Mouse (Mus musculus) liver, adult (tissue): Measurements from ENCODE around the gene Arih2.

Source experiments
- GATA4 ChIP-seq: IDR thresholded peaks from 2 replicates; pipeline ENCODE4 v1.6.1; 2014; ENCODE audit warnings: mild to moderate bottlenecking, low read length; ENCODE audit not compliant: insufficient replicate concordance

Gene Arih2

DNA sequence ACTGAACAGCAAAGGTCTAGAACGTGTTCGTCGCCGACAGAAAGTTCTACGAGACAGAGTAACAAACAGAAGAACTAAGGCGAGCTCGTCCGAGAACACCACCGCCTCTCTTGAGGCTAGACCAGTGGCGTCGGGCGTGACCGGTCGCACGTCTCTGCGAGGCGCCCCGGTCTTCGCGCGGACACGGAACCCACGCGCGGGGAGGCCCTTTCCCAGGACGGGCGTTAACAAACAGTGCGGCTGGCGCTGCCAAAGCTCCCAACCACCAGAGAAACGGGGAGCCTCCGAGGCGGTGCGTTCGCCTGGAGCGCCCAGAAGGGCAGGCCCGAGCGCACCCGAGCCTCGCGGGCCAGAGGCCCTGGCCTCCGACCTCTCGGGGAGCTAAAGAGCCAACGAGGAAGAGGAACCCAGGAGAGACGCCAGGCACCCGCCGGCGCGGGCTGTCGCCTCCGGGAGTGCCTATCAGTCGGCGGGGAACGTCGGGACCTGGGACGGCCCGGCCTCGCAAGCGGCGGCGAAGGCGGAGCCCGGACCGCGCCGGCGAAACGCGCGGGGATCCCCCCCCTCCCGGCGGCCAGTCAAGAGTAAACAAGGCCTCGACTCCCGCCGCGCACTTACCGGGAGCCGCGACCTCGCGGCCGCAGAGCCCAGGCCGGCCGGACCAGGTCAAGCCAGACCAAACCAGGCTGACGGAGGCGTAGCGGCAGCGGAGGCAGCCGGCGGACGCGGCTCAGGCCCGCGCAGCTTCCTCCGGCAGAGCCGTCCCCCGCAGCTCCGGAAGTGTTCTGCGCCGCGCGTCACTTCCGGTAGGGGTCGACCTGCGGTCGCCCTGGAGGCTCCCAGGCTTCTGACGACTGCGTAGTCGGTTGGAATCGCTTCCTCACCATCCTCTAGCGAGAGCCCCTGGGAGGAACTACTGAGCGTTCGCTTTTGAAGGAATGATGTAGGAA is at the start of gene Arih2:
TSS of gene Arih2 (minus strand) at position 776 of the 950 bp plus-strand sequence.
- TF ChIP-seq GATA4, result peak; percentile 31; the same call in 1 of the 2 replicates

GRCm38 (mm10) chr9:108694533-108694932 is 45.3 kb upstream of the Arih2 start:
- no peak for TF ChIP-seq GATA4

GRCm38 (mm10) chr9:108693946-108694345 is 44.8 kb upstream of the Arih2 start:
- no peak for TF ChIP-seq GATA4

DNA sequence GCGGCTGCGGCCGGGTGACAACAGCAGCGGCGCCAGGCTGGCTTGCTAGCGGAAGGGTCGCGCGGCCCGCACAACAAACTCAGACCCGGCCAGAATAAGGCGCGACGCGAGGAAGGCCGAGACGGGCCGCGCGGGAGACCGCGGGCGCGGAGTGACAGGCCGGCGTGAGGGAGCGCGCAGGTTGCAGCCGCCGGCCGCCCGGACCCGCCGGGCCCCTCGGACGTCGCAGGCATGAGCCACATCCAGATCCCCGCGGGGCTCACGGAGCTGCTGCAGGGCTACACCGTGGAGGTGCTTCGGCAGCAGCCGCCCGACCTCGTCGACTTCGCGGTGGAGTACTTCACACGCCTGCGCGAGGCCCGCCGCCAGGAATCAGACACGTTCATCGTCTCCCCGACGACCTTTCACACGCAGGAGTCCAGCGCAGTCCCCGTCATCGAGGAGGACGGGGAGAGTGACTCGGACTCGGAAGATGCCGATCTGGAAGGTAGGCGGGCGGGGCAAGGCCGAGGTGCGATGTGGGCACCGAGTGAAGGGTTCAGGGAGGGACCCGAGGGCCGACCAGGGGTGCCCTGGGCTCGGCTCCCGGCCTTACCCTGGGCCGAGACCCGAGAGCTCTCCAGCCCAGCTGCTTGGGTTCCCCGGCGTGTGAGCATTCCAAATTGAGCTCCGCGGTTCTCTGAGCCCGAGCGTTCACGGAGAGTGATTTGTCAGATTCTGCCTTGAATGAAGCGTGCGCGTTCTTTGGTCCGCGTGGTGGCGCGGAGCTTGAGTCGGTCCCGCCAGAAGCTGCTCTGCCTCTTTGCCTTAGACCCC is 43.2 kb upstream of the Arih2 start:
- TF ChIP-seq GATA4, result no peak

GRCm38 (mm10) chr9:108691846-108692225 is 42.6 kb upstream of the Arih2 start:
- TF ChIP-seq GATA4, result no peak

- no peak for TF ChIP-seq GATA4
Measured at GRCm38 (mm10) chr9:108691371-108691770, 42.2 kb upstream of the Arih2 start.

GRCm38 (mm10) chr9:108690914-108691313 is 41.7 kb upstream of the Arih2 start:
- TF ChIP-seq GATA4, result no peak

DNA sequence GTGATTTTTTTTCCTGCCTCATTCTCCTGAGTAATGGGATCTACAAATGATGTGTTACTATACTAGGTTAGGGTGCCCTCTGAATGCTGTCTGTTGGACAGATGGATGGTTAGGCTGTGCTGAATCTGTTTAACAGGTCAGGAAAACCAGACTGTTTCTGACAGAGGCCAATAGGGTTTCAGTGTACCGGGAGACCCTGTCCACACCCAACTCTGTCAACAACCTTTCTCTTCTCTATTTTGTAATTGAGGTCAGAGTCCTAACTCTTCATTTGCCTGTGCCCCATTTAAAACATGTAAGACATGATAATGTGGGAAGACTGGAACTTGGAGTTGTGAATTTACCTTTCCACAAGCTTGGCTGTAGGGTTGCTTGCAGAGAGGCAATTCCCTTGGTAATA is 40.8 kb upstream of the Arih2 start:
- TF ChIP-seq GATA4, result no peak

DNA sequence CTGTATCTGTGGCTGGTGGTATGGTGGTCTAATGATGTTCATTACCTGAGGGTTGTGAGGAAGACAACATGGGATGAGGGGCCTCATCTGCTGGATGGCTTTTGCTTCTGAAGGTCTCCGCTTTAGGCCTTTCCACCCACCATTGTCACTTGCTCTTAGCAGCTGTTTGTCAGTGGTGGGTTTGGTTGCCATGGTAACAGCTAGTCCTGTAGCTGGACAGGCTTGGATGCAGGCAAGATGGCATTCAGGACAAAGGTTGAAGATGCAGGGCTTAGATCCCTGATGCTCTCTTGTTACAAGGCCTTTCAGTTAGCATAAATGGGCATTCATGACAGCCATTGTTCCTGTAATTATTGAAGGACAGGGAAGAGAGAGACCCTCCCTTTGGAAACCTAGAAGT is 39.9 kb upstream of the Arih2 start, which contains the start of gene Prkar2a:
TSS of gene Prkar2a (plus strand) at position 209 of the 400 bp plus-strand sequence.
- no peak for TF ChIP-seq GATA4

GRCm38 (mm10) chr9:108688451-108688850 is 39.3 kb upstream of the Arih2 start:
- no peak for TF ChIP-seq GATA4

DNA sequence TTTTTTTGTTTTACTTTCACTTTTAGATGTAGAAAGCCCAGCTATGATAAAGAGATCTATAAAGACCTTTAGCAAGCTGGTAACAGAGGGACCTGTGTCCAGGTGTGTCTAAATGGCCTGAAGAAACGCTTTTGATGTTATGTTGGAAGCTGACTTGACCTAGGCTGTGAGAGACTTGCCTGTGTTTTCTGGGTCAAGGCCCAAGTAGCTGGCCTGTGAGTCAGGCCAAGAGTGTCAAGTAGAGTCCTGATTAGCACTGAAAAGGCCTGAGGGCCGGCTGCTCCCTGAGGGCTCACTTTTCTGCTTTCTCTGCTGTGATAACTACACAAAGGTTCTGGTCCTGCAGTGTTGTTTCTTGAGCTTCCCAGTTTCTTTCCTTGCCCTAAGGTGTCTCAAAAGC is 38.5 kb upstream of the Arih2 start:
- TF ChIP-seq GATA4, result no peak

GRCm38 (mm10) chr9:108687181-108687580 is 38.0 kb upstream of the Arih2 start:
- no peak for TF ChIP-seq GATA4

GRCm38 (mm10) chr9:108686475-108686887 is 37.3 kb upstream of the Arih2 start:
- no peak for TF ChIP-seq GATA4

DNA sequence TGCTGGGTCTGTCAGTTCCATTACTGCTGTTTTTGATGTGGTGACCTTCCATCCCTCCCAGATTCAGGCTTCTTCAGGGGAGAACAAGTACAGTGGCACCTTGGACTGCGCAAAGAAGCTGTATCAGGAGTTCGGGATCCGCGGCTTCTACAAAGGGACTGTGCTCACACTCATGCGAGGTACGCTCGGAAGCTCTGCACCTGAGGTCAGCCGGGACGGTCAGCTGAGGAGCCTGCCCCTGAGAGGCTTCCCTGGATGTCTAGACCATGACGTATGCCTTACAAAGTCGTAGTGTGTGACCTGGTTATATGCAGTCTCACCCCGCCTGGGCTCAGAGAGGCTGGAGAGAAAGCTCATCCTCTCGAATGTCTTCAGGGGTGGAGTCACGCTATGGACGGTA is 30.8 kb upstream of the Arih2 start:
- no peak for TF ChIP-seq GATA4

- no peak for TF ChIP-seq GATA4
Measured at GRCm38 (mm10) chr9:108673151-108673550, 24.0 kb upstream of the Arih2 start.

GRCm38 (mm10) chr9:108669875-108670274 is 20.7 kb upstream of the Arih2 start:
- no peak for TF ChIP-seq GATA4

DNA sequence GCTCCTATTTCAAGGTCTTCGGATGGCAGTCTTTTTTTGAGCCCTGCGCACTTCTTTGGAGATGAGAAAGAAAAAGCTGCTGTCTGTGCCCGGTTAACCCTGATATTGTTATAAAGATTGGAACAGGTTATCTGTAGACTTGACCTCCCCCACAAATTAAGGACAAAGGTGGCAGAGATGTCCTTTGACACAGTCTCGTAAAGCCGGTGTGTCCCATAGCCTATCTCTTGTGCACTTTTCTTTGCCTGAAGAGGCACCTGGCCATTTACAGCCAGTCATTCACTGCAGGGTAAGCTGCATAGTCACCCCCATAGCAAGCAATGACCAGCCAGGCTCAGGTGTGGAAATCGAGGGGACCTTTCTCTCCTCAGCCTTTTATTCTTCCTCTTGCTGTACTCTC is 13.5 kb upstream of the Arih2 start:
- TF ChIP-seq GATA4, result peak; percentile 62; the same call in 1 of the 2 replicates
